Mouse (Mus musculus) central nervous system, embryonic 11.5 days (tissue): ENCODE measurements around the gene Abhd16a. TPM values are rescaled to one million over a fixed set of nuclear protein-coding genes. Genes with fewer than 3 reads are reported as not detected.

Source experiments
- polyA plus RNA-seq: library from polyadenylated mRNA; depleted of rRNA; stranded (reverse); fragments of >200 nt; gene quantifications from 2 replicates; pipeline ENCODE4 v1.2.3, GENCODE M21; 2012; rRNA removed

The Abhd16a gene
- polyA plus RNA-seq: 39.3 and 52.2 TPM in 2 replicates

GRCm38 (mm10) chr17:35088825-35089644, at the start of gene Abhd16a:
Abhd16a (plus strand) TSS chr17:35089263.

GRCm38 (mm10) chr17:35046681-35047455, 42.2 kb upstream of the Abhd16a start, which contains the start of gene Msh5:
Msh5 (minus strand) TSS chr17:35046745.

GRCm38 (mm10) chr17:35049561-35050016, 39.5 kb upstream of the Abhd16a start, which contains the start of gene Clic1:
Clic1 (plus strand) TSS chr17:35049966.

GRCm38 (mm10) chr17:35058911-35059892, 29.9 kb upstream of the Abhd16a start, which contains the start of gene Ddah2:
Ddah2 (plus strand) TSS chr17:35059035.

GRCm38 (mm10) chr17:35064951-35065947, 23.8 kb upstream of the Abhd16a start, which contains the start of gene Ly6g6c:
Ly6g6c (plus strand) TSS chr17:35065388.

GRCm38 (mm10) chr17:35066084-35066483, 23.0 kb upstream of the Abhd16a start, which contains the start of gene Mpig6b:
Mpig6b (minus strand) TSS chr17:35066184.

GRCm38 (mm10) chr17:35076507-35077176, 12.4 kb upstream of the Abhd16a start, which contains the start of gene Ly6g6e:
Ly6g6e (plus strand) TSS chr17:35076902.

GRCm38 (mm10) chr17:35077786-35078233, 11.3 kb upstream of the Abhd16a start, which contains the start of gene Ly6g6d:
Ly6g6d (minus strand) TSS chr17:35078065.

GRCm38 (mm10) chr17:35085208-35085865, 3.7 kb upstream of the Abhd16a start, which contains the start of gene Ly6g6f:
Ly6g6f (minus strand) TSS chr17:35085610.

GRCm38 (mm10) chr17:35108097-35108496, 19.0 kb downstream of the Abhd16a start, which contains the start of gene Ly6g5c:
Ly6g5c (plus strand) TSS chr17:35108279.

GRCm38 (mm10) chr17:35115046-35116019, 26.3 kb downstream of the Abhd16a start, which contains the start of gene Ly6g5b:
Ly6g5b (minus strand) TSS chr17:35115428.

GRCm38 (mm10) chr17:35121143-35121799, 32.2 kb downstream of the Abhd16a start, which contains the start of gene Gpank1:
Gpank1 (plus strand) TSS chr17:35121455.

GRCm38 (mm10) chr17:35121871-35122303, 32.8 kb downstream of the Abhd16a start, which contains the start of gene Csnk2b:
Csnk2b (minus strand) TSS chr17:35122053.

GRCm38 (mm10) chr17:35126206-35126611, 37.1 kb downstream of the Abhd16a start, which contains the start of gene D17H6S53E:
D17H6S53E (plus strand) TSS chr17:35126373.

GRCm38 (mm10) chr17:35131500-35132173, 42.6 kb downstream of the Abhd16a start, which contains the start of gene Apom:
Apom (minus strand) TSS chr17:35132050.

